Comparison of ENCODE assay signal across 12 mouse cellular contexts in genomic region chr17:12751641-12752040, GRCm38 (mm10). TPM values are rescaled to one million over a fixed set of nuclear protein-coding genes. Genes with fewer than 3 reads are reported as not detected.
DNase-seq lines count a peak whose midpoint lies in the region; ATAC-seq and TF ChIP-seq lines count a peak whose summit lies in the region.
"Had no signal": no experiment of that assay in that cellular context is flagged by ENCODE, and none has a peak within 500 bp of the region (broad histone marks: within the 10 kb centered on the region; RNA-seq: fewer than 3 reads in every experiment).

No protein-coding gene starts in this region.

- H3K4me1 ChIP-seq in heart, embryonic 16.5 days (ENCODE audit: control insufficient read depth, insufficient read depth, low read length), result peaks cover 95% of the 10 kb centered on the region
- H3K4me1 ChIP-seq in lung, embryonic 15.5 days, result peaks cover 85% of the 10 kb centered on the region
- peaks cover 41% of the 10 kb centered on the region for H3K4me1 ChIP-seq in embryonic fibroblast, embryonic 13.5 days (ENCODE audit: control insufficient read depth, insufficient read depth, low read length)
- H3K4me1 ChIP-seq in stomach, embryonic 14.5 days (ENCODE audit: control insufficient read depth, insufficient read depth, low read length), result peaks cover 72% of the 10 kb centered on the region

- H3K27ac ChIP-seq in heart, embryonic 16.5 days (ENCODE audit: low read length), result peak overlapping the region; percentile 89
- peak overlapping the region; percentile 84 for H3K27ac ChIP-seq in lung, embryonic 15.5 days
- peak overlapping the region; percentile 8; the same call in 1 of the 2 replicates for H3K27ac ChIP-seq in embryonic fibroblast, embryonic 13.5 days (ENCODE audit: insufficient read depth, low read length)
- H3K27ac ChIP-seq in stomach, embryonic 14.5 days (ENCODE audit: low read length), result peak overlapping the region; percentile 71; the same call in 1 of the 2 replicates
- H3K27ac ChIP-seq: forebrain, embryonic 12.5 days; left cerebral cortex, adult 2 months had no signal

- H3K4me3 ChIP-seq in heart, embryonic 16.5 days (ENCODE audit: low read length), result no peak overlapping the region
- H3K4me3 ChIP-seq in lung, embryonic 15.5 days, result no peak overlapping the region
- no peak overlapping the region for H3K4me3 ChIP-seq in embryonic fibroblast, embryonic 13.5 days (ENCODE audit: insufficient read depth, low read length)
- no peak overlapping the region for H3K4me3 ChIP-seq in stomach, embryonic 14.5 days (ENCODE audit: low read depth, low read length)
- H3K4me3 ChIP-seq: forebrain, embryonic 12.5 days; left cerebral cortex, adult 2 months had no signal

- TF ChIP-seq POLR2A in embryonic fibroblast, embryonic 13.5 days (IDR thresholded peaks at IDR 0.05; ENCODE audit: low read depth, low read length), result no peak

- no peaks in the 10 kb centered on the region for H3K9me3 ChIP-seq in heart, embryonic 16.5 days (replicated peaks; ENCODE audit: control insufficient read depth, low read length)
- H3K9me3 ChIP-seq in lung, embryonic 15.5 days, result no peaks in the 10 kb centered on the region
- no peaks in the 10 kb centered on the region for H3K9me3 ChIP-seq in stomach, embryonic 14.5 days (ENCODE audit: control insufficient read depth, low read depth, low read length)
- H3K9me3 ChIP-seq: forebrain, embryonic 12.5 days had no signal

- H3K9ac ChIP-seq in heart, embryonic 16.5 days (ENCODE audit: low read length), result peak overlapping the region; percentile 60
- no peak overlapping the region for H3K9ac ChIP-seq in lung, embryonic 15.5 days
- H3K9ac ChIP-seq in stomach, embryonic 14.5 days (replicated peaks; ENCODE audit: low read depth, low read length), result no peak overlapping the region
- H3K9ac ChIP-seq: forebrain, embryonic 12.5 days had no signal

- WGBS in heart, embryonic 16.5 days, result 42% methylated on average over 4 of the region's 4 CpGs
- 37% methylated on average over 4 of the region's 4 CpGs for WGBS in lung, embryonic 15.5 days
- WGBS in stomach, embryonic 14.5 days, result 17% methylated on average over 4 of the region's 4 CpGs

- H3K27me3 ChIP-seq in heart, embryonic 16.5 days (ENCODE audit: control insufficient read depth, insufficient read depth, low read length), result no peaks in the 10 kb centered on the region
- H3K27me3 ChIP-seq in lung, embryonic 15.5 days, result no peaks in the 10 kb centered on the region
- H3K27me3 ChIP-seq in stomach, embryonic 14.5 days (ENCODE audit: control insufficient read depth, insufficient read depth, low read length), result no peaks in the 10 kb centered on the region
- H3K27me3 ChIP-seq: forebrain, embryonic 12.5 days had no signal

- H3K36me3 ChIP-seq in heart, embryonic 16.5 days (ENCODE audit: control insufficient read depth, insufficient read depth), result peaks cover 13% of the 10 kb centered on the region
- peaks cover 16% of the 10 kb centered on the region; the same call in 1 of the 2 replicates for H3K36me3 ChIP-seq in lung, embryonic 15.5 days
- H3K36me3 ChIP-seq in stomach, embryonic 14.5 days (ENCODE audit: control insufficient read depth, insufficient read depth, low read length), result peaks cover 8% of the 10 kb centered on the region

- peak overlapping the region; percentile 52; the same call in 1 of the 2 replicates for H3K4me2 ChIP-seq in heart, embryonic 16.5 days (ENCODE audit: low read depth, low read length)
- H3K4me2 ChIP-seq in lung, embryonic 15.5 days, result 0 out of 2 replicates have a peak overlapping the region, but pooled peaks have one; percentile 42
- H3K4me2 ChIP-seq in stomach, embryonic 14.5 days (replicated peaks; ENCODE audit: low read depth, low read length), result 0 out of 2 replicates have a peak overlapping the region, but pooled peaks have one; percentile 2
- H3K4me2 ChIP-seq: forebrain, embryonic 12.5 days had no signal

- DNase-seq in heart, adult 18-20 months, result no peak
- DNase-seq in lung, postnatal 4 days, result no peak
- no peak for DNase-seq in urinary bladder, postnatal 4 days (ENCODE audit: low spot score in 2 of 2)
- no peak for DNase-seq in right cerebral cortex, adult 2 months (ENCODE audit: low spot score in 2 of 2)
- DNase-seq: cerebellum, postnatal 10 days; thymus, adult 2 months had no signal

- no peak for ATAC-seq in heart, embryonic 16.5 days (replicated peaks; ENCODE audit: extremely low read depth, insufficient read depth, low FRiP score)
- no peak for ATAC-seq in lung, embryonic 15.5 days (ENCODE audit: borderline replicate concordance, extremely low read depth, low FRiP score, low TSS enrichment)
- no peak for ATAC-seq in stomach, embryonic 14.5 days (ENCODE audit: insufficient number of reproducible peaks, insufficient read depth, low FRiP score, low read depth)

- TF ChIP-seq CTCF in embryonic fibroblast, embryonic 13.5 days (IDR thresholded peaks at IDR 0.05; ENCODE audit: borderline replicate concordance, insufficient read depth, low read length), result no peak

RNA-seq across cellular contexts. Expression of gene Igf2r, which starts 17.8 kb away (rescaled TPM):
- polyA plus RNA-seq in heart, embryonic 16.5 days (2015; fragmentation: Nextera tagmentation; extraction: Ambion mirVana), result 98.0 and 133 TPM in 2 replicates
- total RNA-seq in heart, adult 18-20 months (2021), result 100 to 1,000 TPM; 111 to 115 TPM
- 58.4 and 62.5 TPM in 2 replicates for polyA plus RNA-seq in lung, embryonic 15.5 days (2015; fragmentation: Nextera tagmentation; extraction: Ambion mirVana)
- 246 and 249 TPM in 2 replicates for polyA plus RNA-seq in embryonic fibroblast, embryonic 13.5 days (2011; ENCODE audit: insufficient read length, low read depth, missing spikeins)
- 46.0 and 51.7 TPM in 2 replicates for polyA plus RNA-seq in stomach, embryonic 14.5 days (2014; fragmentation: Nextera tagmentation; extraction: Ambion mirVana)

Comparison
In these comparisons a context has a peak if more than half of its experiments do, and no peak if none do; other contexts are left out.
1. H3K27ac ChIP-seq: peak in every context shown above with its lines; median percentile 89 in heart, embryonic 16.5 days; 84 in lung, embryonic 15.5 days; 71 in stomach, embryonic 14.5 days; 8 in embryonic fibroblast, embryonic 13.5 days.
2. H3K4me2 ChIP-seq: peak in every context shown above with its lines; median percentile 52 in heart, embryonic 16.5 days; 42 in lung, embryonic 15.5 days; 2 in stomach, embryonic 14.5 days.